Mouse (Mus musculus) thymus, postnatal 36 days (tissue): ENCODE measurements at regions not wholly inside any gene's neighbourhood (a gene's known extent, or its start where the extent isn't known, plus 50 kb on each side); places are given as distances from the start of the nearest gene placed in this dataset.
A peak's percentile ranks its signal among the peaks of the same experiment; 100 is the strongest.

Experiments used
- DNase-seq, 2 experiments: peaks; one replicate each; pipeline ENCODE4 v3.0.0; 2022; ENCODE audit warnings: mixed read lengths in 2 of 2

DNA sequence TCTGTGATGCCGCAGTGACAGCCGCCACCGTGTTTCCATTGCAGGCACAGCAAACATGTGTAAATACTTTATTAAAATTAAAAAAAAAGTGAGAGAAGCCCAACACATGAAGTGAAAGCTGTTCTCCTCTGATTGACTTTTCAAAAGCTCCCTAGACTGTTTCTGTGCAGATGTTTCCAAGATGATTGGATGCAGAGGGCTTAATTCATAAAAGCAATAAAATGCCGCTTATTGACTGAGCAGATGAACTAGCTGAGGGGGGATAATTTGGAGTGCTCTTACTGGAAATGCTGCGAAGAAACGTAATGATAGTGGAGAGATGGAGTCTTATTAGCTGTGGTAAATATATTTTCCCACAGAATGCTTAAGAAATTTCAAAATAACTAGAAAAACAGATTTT lies 170.4 kb downstream of the Rnf144a start:
- no peak for DNase-seq

DNA sequence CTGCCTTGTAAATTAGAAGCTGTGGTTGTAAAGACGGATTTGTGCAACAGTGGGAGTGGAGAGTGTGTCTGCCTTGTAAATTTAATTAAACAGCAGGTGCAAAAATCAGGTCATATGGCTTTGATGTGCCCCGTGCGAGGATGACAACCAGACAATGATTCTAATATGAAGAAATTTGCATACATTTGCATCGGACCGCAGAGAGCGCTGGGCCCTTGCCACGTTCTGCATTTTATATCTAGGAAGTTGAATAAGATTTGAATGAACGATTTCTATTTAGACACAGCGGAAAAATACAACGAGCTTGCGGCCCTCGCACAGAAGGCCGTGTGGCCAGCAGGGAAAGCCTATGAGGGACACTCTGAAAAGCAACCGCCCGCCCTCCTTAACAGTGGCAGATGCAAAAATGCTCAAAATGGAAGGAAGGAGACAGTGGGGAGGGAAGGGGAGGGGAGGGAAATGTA lies 187.5 kb downstream of the Rnf144a start:
- DNase-seq, result no peak

DNA sequence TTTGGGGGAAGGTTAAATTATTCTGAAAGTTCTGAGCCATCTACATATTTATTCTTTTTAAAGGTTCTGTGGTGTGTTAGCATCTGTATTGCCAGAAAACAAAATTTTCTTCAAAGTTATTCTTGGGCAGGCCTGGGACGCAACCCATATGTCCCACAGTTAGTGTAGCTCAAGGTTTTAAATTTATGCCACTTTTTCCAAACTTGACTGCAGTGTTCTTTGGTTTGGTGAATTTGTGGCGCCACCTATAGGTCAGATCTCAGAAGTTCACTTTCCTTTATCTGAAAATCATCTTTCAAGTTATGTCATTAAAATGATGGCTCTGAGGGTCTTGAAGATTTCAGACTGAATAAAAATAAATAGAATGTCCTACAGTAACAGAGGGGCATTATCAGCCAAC lies 188.7 kb downstream of the Rnf144a start:
- peak in 1 of 2 experiments; percentile 18 for DNase-seq

DNA sequence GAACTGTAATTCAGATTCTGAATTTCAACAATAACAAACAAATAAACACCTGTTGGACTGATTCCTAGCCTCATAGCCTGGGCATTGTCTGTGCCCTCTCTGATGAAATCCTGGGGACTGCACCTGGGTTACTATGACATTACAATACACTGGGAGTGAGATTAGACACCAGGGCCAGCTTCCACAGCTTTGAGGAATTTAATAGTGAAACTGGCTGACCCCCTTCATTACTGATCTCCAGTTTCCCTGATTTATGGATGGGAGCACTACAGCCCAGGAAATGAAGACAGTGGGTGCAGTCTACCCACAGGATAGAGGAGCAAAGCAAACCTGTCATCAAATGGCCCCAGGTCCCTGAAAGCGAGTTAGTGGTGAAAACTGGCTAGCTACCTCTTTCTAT lies 202.6 kb downstream of the Rnf144a start:
- DNase-seq, result no peak

GRCm38 (mm10) chr12:26211423-26211822 lies 203.6 kb downstream of the Rnf144a start:
- no peak for DNase-seq

DNA sequence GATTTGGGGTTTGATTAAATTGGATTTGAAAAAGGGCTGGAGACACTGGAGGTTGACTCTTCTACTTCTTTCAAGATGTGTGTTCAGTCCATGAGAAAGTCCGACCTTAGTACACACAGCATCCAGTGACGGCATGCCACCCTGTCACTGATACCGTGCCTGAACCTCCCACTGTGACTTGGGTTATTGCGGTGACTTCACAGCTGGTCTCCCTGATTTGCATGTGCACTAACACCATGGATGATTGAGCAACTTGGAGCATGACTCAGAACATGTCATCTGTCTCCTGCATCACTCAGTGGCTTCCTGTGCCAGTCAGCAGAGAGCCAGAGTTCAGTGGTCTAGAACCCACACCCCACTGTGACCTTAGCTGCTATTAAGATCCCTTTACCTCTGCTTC lies 208.3 kb downstream of the Rnf144a start:
- no peak for DNase-seq

GRCm38 (mm10) chr12:26206036-26206435 lies 209.0 kb downstream of the Rnf144a start:
- no peak for DNase-seq

DNA sequence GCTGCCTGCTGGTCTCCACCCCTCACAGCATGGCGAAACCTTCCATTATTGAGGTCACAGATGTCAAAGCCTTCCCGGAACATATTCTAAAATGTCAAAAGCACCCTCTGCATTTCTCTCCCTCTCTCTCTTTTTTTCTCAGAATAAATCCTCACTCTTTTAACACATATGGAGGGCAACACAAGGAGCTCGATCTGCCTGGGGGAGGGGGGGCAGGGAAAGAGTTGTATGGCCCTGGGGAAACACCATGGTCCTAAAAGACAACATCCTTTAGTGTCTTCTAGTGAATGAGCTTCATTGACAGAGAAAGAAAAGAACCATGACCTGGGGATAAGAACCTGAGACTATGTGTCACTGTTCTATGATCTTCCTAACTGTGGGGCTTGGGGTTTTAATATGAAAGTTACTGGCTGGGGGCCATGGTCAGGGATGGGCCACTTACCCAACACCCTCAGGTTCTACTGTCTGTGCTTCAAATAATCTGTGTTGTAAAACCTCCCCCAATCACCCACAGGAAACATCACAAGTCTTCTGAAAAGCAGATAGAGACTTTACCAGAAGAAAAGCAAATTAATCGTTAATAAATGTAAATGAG lies 223.0 kb downstream of the Rnf144a start:
- DNase-seq, result no peak

GRCm38 (mm10) chr12:26191268-26191981 lies 223.6 kb downstream of the Rnf144a start:
- DNase-seq, result no peak

DNA sequence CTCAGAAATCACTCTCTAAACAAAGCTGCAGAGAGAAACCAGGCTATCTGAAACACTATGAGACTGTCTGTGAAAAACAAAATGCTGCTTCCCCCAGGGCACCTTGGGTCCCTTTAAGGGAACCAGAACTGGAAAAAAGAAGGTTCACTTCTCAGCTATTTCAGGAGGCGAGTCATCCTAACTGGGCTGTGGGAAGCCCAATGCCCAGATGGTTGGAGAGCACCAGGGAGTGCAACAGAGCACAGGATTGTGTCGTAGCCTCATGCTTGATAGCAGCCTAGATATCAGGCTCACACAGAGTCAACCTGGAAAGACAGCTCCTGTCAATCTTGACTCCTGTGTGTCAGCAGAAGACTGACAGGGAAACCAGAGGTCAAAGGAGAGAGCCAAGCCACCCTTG lies 226.1 kb downstream of the Rnf144a start:
- DNase-seq, result no peak

DNA sequence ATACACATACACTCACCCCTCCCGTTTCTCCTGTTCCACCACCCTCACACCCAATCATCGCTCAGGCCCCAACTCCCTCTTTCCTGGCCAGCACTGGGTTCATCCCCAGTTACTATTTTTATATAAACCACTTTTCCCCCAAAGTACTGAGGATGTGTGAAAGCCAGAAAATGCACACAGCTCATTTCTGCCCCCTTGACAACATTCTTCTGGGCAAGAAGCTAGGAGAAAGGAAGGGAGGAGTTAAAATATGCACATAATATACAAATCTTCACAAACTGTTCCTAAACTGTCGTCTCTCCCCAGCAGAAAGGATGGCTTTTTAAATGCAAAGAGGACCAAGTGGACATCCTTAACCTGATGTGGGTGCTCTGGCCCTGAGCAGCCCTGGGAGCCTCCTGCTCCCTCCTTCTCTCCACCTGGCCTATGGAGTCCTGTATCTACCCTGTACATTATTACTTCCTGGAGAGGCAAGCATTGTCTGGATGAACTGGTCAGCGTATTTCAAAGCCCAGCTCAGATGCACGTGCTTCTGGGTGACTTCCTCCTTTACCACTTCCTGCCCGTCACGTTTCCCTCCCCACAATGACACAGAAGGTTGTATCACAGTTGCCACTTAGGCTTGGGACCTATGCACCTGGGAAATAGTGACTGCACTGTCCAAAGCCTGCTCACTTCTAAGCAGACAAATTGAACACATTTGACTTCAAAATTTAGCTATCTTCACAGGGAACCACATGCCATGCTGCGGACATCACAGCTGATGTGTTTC lies 227.8 kb downstream of the Rnf144a start:
- peak; percentile 63 to 75 for DNase-seq

DNA sequence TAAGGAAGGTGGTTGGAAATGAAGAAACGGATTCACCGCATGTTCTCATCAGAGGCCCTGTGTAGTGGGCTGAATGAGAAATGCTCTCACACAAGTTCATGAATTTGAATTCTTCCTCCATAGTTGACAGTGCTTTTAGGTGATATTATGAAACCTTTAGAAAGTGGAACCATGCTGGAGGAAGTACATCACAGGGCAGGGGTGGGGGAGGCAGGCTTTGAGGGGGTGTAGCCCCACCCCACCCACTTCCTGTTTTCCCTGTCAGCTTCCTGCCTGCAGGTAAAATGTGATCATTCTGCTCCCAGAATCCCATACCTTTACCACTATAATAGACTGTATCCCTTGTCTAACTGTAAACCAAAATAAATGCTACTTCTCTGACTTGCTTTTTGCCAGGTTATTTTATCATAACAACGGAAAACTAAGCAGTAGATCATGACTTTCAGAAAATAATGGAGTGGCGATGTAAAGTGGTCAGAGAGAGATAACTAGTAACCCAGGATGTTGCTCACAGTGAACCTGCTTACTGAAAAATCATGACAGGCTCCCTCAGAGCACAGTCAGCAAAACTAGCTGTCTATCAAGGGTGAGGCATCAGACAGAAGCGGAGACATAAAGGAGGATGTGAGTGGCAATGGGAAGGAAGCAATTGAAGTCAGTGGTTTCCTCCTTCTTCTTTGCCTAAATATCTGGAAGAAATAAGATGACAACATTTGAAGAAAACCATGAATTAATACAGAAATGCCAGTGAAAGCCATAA lies 230.2 kb downstream of the Rnf144a start:
- peak; percentile 54 to 66 for DNase-seq

DNA sequence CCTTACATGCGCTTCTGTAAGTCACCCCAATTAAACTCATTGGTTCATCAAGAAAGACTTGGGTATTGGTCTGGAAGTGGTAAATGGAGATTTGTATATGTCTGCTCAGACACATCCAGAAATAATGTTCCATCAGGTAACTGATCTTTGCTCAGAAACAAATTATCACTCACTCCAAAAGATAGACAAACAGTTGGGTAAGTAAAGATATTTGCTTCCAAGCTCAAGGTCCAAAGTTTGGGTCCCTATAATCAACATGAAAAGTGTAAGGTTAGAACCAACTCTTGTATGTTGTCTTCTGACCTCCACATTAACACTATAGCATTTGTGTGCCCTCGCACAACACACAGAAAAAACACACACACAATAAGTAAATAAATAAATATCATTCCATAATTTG lies 232.0 kb downstream of the Rnf144a start:
- no peak for DNase-seq

- DNase-seq, result peak; percentile 42 to 63
Measured at GRCm38 (mm10) chr12:26180846-26181245, 234.2 kb downstream of the Rnf144a start.

GRCm38 (mm10) chr12:26176231-26176662 lies 238.8 kb downstream of the Rnf144a start:
- DNase-seq, result no peak

DNA sequence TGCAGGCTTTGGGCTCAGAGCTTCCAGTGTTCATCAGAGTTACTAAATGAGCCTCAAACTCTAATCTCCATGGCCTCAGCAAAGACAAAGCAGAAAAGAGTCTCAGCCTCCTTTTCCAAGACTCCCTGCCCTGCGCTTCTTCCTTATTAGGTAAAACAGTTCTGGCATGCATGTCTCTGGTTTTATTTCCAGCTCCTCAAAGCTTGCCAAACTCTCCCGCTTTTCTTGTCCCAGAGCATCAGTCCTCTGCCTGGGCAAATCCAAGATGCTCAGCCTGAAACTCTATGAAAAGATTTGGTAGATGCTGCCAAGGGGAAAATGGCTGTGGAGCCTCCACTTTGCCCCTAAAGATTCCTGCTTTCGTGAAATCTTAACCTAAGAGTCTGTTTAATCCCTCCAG lies 251.6 kb downstream of the Rnf144a start:
- no peak for DNase-seq

DNA sequence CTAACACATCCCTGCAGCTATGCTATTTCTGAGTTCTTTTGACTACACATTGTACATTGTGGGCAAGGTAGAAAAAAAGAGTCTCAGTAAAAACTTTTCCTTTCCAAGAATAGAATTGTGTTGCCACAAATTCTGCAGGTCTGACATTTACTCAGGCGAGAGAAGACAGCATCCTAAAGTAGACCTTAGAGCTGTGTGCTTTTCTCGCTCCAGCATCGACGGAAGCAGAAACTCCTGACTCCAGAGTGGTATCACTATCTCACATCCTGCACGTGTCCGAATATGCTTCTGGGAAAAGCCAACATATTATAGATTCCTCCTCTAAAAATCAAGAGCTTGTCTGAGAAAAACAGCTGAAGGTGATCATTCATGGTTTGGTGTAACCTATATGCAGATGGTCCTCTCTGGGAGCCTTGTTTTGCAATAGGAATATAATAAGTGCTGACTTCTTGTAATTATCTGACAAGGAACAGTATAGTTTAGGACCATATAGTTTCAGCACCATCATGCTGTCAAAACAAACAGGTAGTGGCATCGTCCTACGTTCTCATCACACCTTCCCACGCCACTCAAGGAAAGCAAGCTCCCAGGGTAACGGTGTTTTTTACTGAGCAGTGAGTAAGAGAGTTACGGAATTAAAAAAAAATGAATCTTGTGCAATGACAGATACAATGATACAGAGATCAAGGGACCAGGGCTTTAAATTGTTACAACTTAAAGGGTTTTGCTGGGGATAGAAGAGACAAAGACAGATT lies 254.0 kb downstream of the Rnf144a start:
- no peak for DNase-seq

- DNase-seq, result no peak
Measured at GRCm38 (mm10) chr12:26152992-26153391, 262.1 kb downstream of the Rnf144a start.

DNA sequence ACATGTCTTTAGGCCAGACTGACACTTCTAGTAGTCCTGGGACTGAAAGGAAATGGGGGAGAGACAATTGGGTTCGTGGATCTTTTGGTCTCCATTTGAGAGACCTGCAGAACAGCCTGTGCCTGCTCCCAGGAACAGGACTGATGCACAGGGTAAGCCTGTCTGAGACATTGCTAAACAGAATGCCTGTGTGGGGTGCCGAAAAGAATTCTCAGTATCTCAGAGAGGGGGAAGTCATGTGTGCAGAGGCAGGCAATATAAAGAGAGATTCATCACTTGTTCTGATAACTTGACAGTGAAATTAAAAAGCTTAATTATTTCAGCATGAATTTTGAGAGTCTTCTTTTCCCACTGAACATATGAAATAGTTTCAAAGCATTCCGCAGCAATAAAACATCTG lies 268.7 kb downstream of the Rnf144a start:
- DNase-seq, result no peak

DNA sequence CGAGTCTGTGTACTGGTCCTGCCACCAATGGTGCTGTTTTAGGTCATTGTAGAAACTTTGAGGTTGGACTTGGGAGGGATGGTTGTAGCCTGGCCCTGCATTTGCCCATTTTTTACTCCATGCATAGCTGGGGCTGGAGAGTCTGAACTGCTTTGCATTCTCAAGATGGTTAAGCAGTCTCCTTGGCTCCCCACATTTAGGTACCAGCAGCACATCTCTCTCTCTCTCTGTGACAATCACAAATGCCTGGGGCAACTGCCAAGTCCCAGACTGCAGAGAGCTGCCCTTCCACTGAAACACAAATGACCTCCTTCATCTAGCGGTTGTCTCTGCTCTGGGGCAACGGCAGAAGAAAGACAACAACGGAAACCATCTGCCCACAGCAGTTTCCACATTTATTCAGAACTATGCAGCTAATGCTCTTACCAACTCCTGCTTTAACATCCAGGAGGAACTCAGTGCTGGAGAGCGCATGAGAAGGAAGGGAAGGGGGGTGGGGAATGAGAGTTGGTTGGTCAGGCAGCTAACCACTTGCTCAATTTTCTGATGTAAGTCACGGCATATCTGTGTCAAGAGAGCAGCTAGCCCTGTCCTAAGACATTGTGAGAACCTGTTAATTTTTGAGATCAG lies 269.9 kb downstream of the Rnf144a start:
- DNase-seq, result no peak

DNA sequence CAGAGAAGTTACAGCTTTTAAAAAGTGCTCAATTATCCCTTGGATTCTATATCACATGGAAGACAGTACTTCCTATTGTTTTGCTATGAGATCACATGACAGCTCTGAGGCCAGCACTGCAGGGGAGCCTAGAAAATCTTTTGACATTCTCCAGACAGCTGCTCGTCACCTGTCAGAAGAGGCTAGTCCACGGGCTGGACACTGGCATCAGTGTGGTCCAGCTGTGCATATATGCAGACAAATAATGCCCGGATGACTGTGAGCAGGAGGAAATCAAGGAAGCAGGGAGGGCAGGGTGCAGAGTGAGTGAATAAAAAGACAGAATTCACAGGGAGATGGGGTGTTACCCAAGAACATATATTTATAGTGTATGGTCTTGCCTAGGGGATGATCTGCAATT lies 270.4 kb downstream of the Rnf144a start:
- DNase-seq, result no peak

DNA sequence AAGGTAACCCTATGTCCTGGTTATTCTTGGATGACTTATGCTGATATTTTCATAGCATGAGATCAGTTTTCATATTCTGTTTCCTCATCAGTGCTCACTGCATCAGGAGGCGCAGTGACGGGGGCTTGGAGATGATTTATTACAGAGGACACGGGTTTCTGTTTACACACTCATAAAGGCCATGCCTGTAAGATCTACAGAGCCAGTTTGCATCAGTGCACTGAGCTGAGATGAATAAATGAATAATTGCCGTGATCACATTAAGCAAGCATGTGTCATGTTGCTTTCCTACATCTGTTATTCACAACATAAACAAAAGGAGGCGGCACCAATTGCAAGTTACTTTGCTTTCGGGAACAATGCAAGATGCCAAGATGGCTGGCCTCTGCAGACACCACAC lies 271.6 kb downstream of the Rnf144a start:
- DNase-seq, result no peak
